33 mouse cellular contexts compared by ENCODE assay signal in the genomic region with DNA sequence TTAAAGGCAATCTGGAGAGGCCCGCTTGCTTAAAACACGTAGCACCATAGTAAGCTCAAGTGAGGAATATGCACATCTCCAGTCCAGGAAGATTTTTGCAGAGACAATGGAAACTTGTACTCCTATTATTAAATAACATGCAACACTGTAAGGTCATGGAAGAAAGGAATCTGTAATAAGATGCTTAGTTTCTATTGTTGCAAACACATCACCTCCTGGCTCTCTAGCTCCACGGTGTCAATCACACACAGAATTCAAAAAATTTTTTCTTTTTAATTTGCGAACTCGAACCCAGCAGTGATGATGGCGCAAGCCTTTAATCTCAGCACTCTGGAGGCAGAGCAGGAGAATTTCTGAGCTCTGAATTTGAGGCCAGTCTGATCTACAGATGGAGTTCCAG.
"Had no signal": no experiment of that assay in that cellular context is flagged by ENCODE, and none has a peak within 500 bp of the region (broad histone marks: within the 10 kb centered on the region; RNA-seq: fewer than 3 reads in every experiment).

No protein-coding gene starts in this region.

- H3K9ac ChIP-seq: heart, embryonic 12.5 days; hindbrain, embryonic 12.5 days; hindbrain, embryonic 13.5 days; hindbrain, embryonic 15.5 days; kidney, embryonic 15.5 days had no signal

- H3K4me3 ChIP-seq: intestine, embryonic 15.5 days; kidney, embryonic 15.5 days; layer of hippocampus, adult 2 months; left cerebral cortex, adult 2 months had no signal

- H3K36me3 ChIP-seq: heart, embryonic 10.5 days; heart, embryonic 12.5 days; heart, embryonic 13.5 days; heart, embryonic 15.5 days; hindbrain, embryonic 10.5 days; hindbrain, embryonic 12.5 days; hindbrain, embryonic 13.5 days; hindbrain, embryonic 15.5 days; intestine, embryonic 15.5 days; kidney, embryonic 15.5 days had no signal

- H3K27ac ChIP-seq: heart, embryonic 13.5 days; heart, embryonic 15.5 days; hindbrain, embryonic 12.5 days; hindbrain, embryonic 13.5 days; hindbrain, embryonic 15.5 days; hindbrain, postnatal 0 days; intestine, embryonic 15.5 days; kidney, embryonic 15.5 days; kidney, postnatal 0 days; layer of hippocampus, adult 2 months; left cerebral cortex, adult 2 months had no signal

- ATAC-seq: hindbrain, embryonic 16.5 days; hindbrain, postnatal 0 days; inflammation-experienced regulatory T-cells, adult 6 months; intestine, embryonic 15.5 days; intestine, embryonic 16.5 days; intestine, postnatal 0 days had no signal

- H3K27me3 ChIP-seq: intestine, embryonic 15.5 days had no signal

- H3K9me3 ChIP-seq: heart, embryonic 10.5 days; heart, embryonic 12.5 days; heart, embryonic 13.5 days; heart, embryonic 15.5 days; hindbrain, embryonic 10.5 days; hindbrain, embryonic 12.5 days; hindbrain, embryonic 13.5 days; hindbrain, embryonic 15.5 days; intestine, embryonic 15.5 days; kidney, embryonic 15.5 days had no signal

- DNase-seq: heart, postnatal 10 days; heart, postnatal 14 days; heart, postnatal 36 days; heart, postnatal 4 days; kidney, adult 11 months; kidney, adult 18-20 months; kidney, adult 2 months; kidney, adult 8-10 months; kidney, adult 9 months; kidney, postnatal 10 days; kidney, postnatal 14 days; kidney, postnatal 25 days; kidney, postnatal 36 days; layer of hippocampus, adult 9-11 months; layer of hippocampus, postnatal 36 days had no signal
